Mouse (Mus musculus) embryonic fibroblast, embryonic 13.5 days (primary cell): Measurements from ENCODE around the gene Ttc28.

ENCODE experiments used
- CTCF ChIP-seq: IDR thresholded peaks from 2 replicates; pipeline ENCODE4 v1.5.1; 2011; ENCODE audit warnings: mild to moderate bottlenecking, control low read depth, low read length, moderate library complexity, borderline replicate concordance; ENCODE audit not compliant: insufficient read depth
- POLR2A ChIP-seq: IDR thresholded peaks from 2 replicates; pipeline ENCODE4 v1.6.1; 2011; ENCODE audit warnings: low read depth, mild to moderate bottlenecking, control low read depth, low read length, moderate library complexity

DNA sequence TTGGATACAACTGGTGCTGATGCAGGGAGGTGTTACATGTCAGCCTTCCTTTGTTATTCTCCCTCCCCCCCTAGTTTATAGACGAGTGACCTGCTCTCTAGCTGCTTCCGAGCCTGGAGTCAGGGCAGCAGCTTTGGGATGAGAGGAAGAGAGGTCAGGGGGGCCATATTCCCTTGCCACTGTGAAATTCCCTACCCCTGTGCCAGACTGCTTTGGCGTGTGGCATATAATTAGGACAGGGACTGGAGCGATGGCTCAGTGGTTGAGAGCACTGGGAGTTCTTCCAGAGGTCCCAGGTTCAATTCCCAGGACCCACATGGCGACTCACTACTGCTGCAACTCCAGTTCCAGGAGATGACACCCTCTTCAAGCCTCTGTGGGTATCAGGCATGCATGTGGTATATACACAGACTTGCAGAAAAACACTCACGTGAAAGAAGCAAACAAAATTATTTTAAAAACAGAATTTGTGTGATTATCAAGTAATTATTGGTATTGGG lies 180.7 kb downstream of the Ttc28 start:
- TF ChIP-seq POLR2A (no peak), CTCF (no peak)
